Mouse (Mus musculus) brain, embryonic 18.5 days (tissue): ENCODE data around the gene Pfdn6.
A peak's percentile ranks its signal among the peaks of the same experiment; 100 is the strongest.
"Not testable (repeated sequence)": the region's sequence is repeated elsewhere in the genome, so short reads cannot be mapped to it uniquely, and the experiment has no call there.

ENCODE experiments used
- DNase-seq: peaks from one replicate; pipeline ENCODE4 v3.0.0-alpha.2; 2012; ENCODE audit warnings: low read depth, low spot score

Gene Pfdn6

GRCm38 (mm10) chr17:33897114-33897794 is 42.9 kb downstream of the Pfdn6 start:
- no peak for DNase-seq

DNA sequence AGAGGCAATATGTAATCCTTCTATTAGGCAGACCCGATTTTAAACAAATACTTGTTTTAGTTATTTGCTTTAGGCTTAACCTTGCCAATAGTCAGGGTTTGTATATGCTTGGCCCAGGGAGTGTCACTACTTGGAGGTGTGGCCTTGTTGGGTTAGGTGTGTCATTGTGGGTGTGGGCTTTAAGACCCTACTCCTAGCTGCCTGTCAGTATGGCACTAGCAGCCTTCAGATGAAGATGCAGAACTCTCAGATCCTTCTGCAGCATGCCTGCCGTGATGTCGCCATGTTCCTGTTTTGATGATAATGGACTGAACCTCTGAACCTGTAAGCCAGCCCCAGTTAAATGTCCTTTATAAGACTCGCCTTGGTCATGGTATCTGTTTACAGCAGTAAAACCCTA is 47.1 kb downstream of the Pfdn6 start:
- DNase-seq: not testable (repeated sequence)

GRCm38 (mm10) chr17:33892429-33892828 is 47.7 kb downstream of the Pfdn6 start:
- no peak for DNase-seq

DNA sequence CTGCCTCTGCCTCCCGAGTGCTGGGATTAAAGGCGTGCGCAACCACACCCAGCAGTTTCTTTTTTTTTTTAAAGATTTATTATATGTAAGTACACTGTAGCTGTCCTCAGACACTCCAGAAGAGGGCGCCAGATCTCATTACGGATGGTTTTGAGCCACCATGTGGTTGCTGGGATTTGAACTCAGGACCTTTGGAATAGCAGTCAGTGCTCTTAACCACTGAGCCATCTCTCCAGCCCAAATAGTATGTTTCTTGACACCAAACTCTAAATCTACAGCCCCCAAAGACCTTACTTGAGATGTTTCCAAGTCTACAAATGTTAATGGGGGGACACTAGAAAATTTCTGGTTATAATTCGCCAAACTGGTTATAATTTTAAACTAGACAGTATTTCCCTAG is 48.3 kb downstream of the Pfdn6 start:
- not testable (repeated sequence) for DNase-seq

DNA sequence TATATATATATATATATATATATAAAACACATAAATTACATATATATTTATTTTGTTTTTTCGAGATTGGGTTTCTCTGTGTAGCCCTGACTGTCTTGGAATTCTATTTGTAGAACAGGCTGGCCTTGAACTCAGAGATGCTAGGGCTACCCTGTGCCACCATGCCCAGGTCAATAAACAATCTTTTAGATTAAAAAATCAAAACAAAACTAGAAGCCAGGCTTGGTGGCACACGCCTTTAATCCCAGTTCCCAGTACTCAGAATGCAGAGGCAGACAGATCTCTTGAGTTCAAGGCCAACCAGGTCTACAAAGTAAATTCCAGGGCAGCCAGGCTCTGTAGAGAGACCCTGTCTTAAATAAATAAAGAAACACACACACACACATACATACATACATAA is 48.8 kb downstream of the Pfdn6 start:
- DNase-seq: no peak

DNA sequence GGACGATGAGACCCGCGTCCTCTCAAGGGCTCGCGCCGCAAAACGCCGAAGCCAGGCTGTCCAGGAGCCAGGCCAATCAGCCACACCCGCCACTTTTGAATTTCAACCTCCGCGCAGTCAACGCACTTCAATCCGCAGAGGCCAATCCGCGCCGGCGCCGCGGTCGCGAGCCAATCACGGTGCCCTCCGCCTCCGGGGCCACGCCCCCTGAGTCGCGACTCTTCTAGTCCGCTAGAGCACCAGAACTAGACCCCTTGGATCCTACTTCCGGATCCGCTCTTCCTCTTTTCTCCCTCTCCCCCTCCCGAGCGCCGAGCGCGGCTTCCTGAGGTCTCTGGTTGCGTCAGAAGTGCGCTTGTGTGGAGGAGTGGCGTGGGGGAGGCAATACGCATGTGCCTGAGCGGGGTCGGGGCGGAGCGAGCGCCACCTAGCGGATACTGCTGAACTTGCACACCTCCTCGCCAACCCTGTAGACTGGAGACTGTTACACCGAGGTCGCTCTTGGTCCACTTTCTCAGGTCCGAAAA is 49.5 kb downstream of the Pfdn6 start, which contains the start of gene Kifc1:
TSS of gene Kifc1 (minus strand) at position 129 of the 527 bp plus-strand sequence.
- peak; percentile 99 for DNase-seq

GRCm38 (mm10) chr17:33889941-33890532 is 50.1 kb downstream of the Pfdn6 start:
- DNase-seq: not testable (repeated sequence)
